Mouse (Mus musculus): Measurements from ENCODE around the gene Atp6v0d1.
"Not testable (repeated sequence)": the region's sequence is repeated elsewhere in the genome, so short reads cannot be mapped to it uniquely, and the experiment has no call there.

The Atp6v0d1 gene

GRCm38 (mm10) chr8:105574741-105575140 lies 8.9 kb upstream of the Atp6v0d1 start:
- DNase-seq (ENCODE audit: low spot score), result no peak

- peak; percentile 98 for DNase-seq (ENCODE audit: low spot score)
These were observed 7.6 kb upstream of the Atp6v0d1 start for GRCm38 (mm10) chr8:105573427-105573826.

GRCm38 (mm10) chr8:105571810-105572209 lies 6.0 kb upstream of the Atp6v0d1 start:
- no peak for DNase-seq (ENCODE audit: low spot score)

GRCm38 (mm10) chr8:105566703-105567595 lies 1.1 kb upstream of the Atp6v0d1 start:
- no peak for DNase-seq (ENCODE audit: low spot score)

- peak; percentile 56 for DNase-seq (ENCODE audit: low spot score)
These were observed 406 bp downstream of the Atp6v0d1 start for GRCm38 (mm10) chr8:105565401-105565881.

- DNase-seq (ENCODE audit: low spot score), result not testable (repeated sequence)
These were observed 1.1 kb downstream of the Atp6v0d1 start for GRCm38 (mm10) chr8:105564573-105565229.

GRCm38 (mm10) chr8:105563871-105564270 lies 2.0 kb downstream of the Atp6v0d1 start:
- DNase-seq (ENCODE audit: low spot score), result peak; percentile 71

GRCm38 (mm10) chr8:105562863-105563262 lies 3.0 kb downstream of the Atp6v0d1 start:
- DNase-seq (ENCODE audit: low spot score), result peak; percentile 58

GRCm38 (mm10) chr8:105555230-105555629 lies 10.6 kb downstream of the Atp6v0d1 start:
- DNase-seq (ENCODE audit: low spot score), result no peak

- DNase-seq (ENCODE audit: low spot score), result peak; percentile 79
These were observed 11.8 kb downstream of the Atp6v0d1 start for GRCm38 (mm10) chr8:105554087-105554486.

- DNase-seq (ENCODE audit: low spot score), result peak; percentile 86
These were observed 13.0 kb downstream of the Atp6v0d1 start for GRCm38 (mm10) chr8:105552824-105553223.

GRCm38 (mm10) chr8:105552032-105552431 lies 13.8 kb downstream of the Atp6v0d1 start:
- peak; percentile 74 for DNase-seq (ENCODE audit: low spot score)

- no peak for DNase-seq (ENCODE audit: low spot score)
These were observed 15.8 kb downstream of the Atp6v0d1 start for GRCm38 (mm10) chr8:105550083-105550482.

- no peak for DNase-seq (ENCODE audit: low spot score)
These were observed 16.3 kb downstream of the Atp6v0d1 start for GRCm38 (mm10) chr8:105549506-105549905.

- DNase-seq (ENCODE audit: low spot score), result peak; percentile 88
These were observed 19.2 kb downstream of the Atp6v0d1 start for GRCm38 (mm10) chr8:105546384-105547350.

- no peak for DNase-seq (ENCODE audit: low spot score)
These were observed 20.6 kb downstream of the Atp6v0d1 start for GRCm38 (mm10) chr8:105545249-105545648.

- peak; percentile 51 for DNase-seq (ENCODE audit: low spot score)
These were observed 21.2 kb downstream of the Atp6v0d1 start for GRCm38 (mm10) chr8:105544544-105545205.

- DNase-seq (ENCODE audit: low spot score), result peak; percentile 52
These were observed 22.1 kb downstream of the Atp6v0d1 start for GRCm38 (mm10) chr8:105543703-105544102.

- DNase-seq (ENCODE audit: low spot score), result no peak
These were observed 23.0 kb downstream of the Atp6v0d1 start for GRCm38 (mm10) chr8:105542808-105543207.

GRCm38 (mm10) chr8:105542032-105542656 lies 23.7 kb downstream of the Atp6v0d1 start:
- no peak for DNase-seq (ENCODE audit: low spot score)

- no peak for DNase-seq (ENCODE audit: low spot score)
These were observed 26.9 kb downstream of the Atp6v0d1 start for GRCm38 (mm10) chr8:105538940-105539339.

Measured in adipocyte (in vitro differentiated cells).